Comparison of ENCODE assay signal across 28 mouse cellular contexts in the genomic region with DNA sequence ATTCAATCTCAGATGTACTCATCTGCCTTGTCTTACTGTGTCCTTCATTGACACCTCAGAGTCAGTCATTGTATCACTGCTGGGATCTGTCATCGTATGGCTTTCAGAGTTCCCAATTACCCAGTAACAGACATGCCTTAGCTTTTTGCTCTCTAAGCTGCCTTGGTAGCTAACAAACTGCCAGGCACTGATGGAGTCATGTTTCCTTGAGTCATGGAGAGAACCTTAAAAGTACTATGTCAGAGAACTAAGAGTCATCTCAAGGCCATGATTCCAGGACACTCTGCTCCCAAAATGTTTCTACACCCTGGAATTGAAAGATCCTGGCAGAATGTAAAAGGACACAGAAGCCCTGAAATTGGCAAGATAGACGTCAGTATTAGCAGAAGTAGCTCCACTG. TPM values are rescaled to one million over a fixed set of nuclear protein-coding genes. Genes with fewer than 3 reads are reported as not detected.
DNase-seq lines count a peak whose midpoint lies in the region; ATAC-seq lines count a peak whose summit lies in the region.
"Had no signal": no experiment of that assay in that cellular context is flagged by ENCODE, and none has a peak within 500 bp of the region (broad histone marks: within the 10 kb centered on the region; RNA-seq: fewer than 3 reads in every experiment).

No protein-coding gene starts in this region.

- H3K4me1 ChIP-seq in forebrain, embryonic 14.5 days (ENCODE audit: control insufficient read depth, insufficient read depth, low read length), result no peaks in the 10 kb centered on the region
- H3K4me1 ChIP-seq: embryonic facial prominence, embryonic 13.5 days; embryonic facial prominence, embryonic 15.5 days; forebrain, embryonic 10.5 days; forebrain, embryonic 12.5 days; forebrain, embryonic 15.5 days had no signal

- H3K27ac ChIP-seq in forebrain, embryonic 14.5 days (ENCODE audit: low read depth, low read length), result no peak overlapping the region
- H3K27ac ChIP-seq: embryonic facial prominence, embryonic 13.5 days; embryonic facial prominence, embryonic 15.5 days; forebrain, embryonic 10.5 days; forebrain, embryonic 12.5 days; forebrain, embryonic 15.5 days had no signal

- 77% methylated on average over 2 of the region's 2 CpGs for WGBS in forebrain, embryonic 14.5 days

- ATAC-seq in forebrain, embryonic 14.5 days, result no peak
- ATAC-seq: activated CD4-positive, CD25-positive, alpha-beta regulatory T cell, adult 4 months; CD4-positive, CD25-positive, alpha-beta regulatory T cell, adult 4 months; forebrain, embryonic 15.5 days; forebrain, postnatal 0 days; Patski had no signal

- no peaks in the 10 kb centered on the region for H3K9me3 ChIP-seq in forebrain, embryonic 14.5 days (replicated peaks; ENCODE audit: control insufficient read depth, low read length)
- H3K9me3 ChIP-seq: embryonic facial prominence, embryonic 13.5 days; embryonic facial prominence, embryonic 15.5 days; forebrain, embryonic 10.5 days; forebrain, embryonic 12.5 days; forebrain, embryonic 15.5 days; G1E had no signal

- no peaks in the 10 kb centered on the region for H3K36me3 ChIP-seq in forebrain, embryonic 14.5 days (ENCODE audit: control insufficient read depth, insufficient read depth, low read length)
- H3K36me3 ChIP-seq: embryonic facial prominence, embryonic 13.5 days; embryonic facial prominence, embryonic 15.5 days; forebrain, embryonic 10.5 days; forebrain, embryonic 12.5 days; forebrain, embryonic 15.5 days; G1E had no signal

- no peak overlapping the region for H3K4me3 ChIP-seq in forebrain, embryonic 14.5 days (ENCODE audit: low read depth, low read length)
- H3K4me3 ChIP-seq: embryonic facial prominence, embryonic 13.5 days; embryonic facial prominence, embryonic 15.5 days; erythroblast, embryonic 14.5 days; forebrain, embryonic 10.5 days; forebrain, embryonic 12.5 days; forebrain, embryonic 15.5 days had no signal

- peak; percentile 63 to 74 for DNase-seq in adrenal gland, adult (ENCODE audit: inconsistent age in 2 of 2, low spot score in 1 of 2)
- DNase-seq in adrenal gland, adult 18-20 months (ENCODE audit: low spot score in 2 of 2), result no peak
- peak; percentile 16 for DNase-seq in adrenal gland, adult 8-10 months
- DNase-seq in adrenal gland, postnatal 10 days, result no peak
- DNase-seq in adrenal gland, postnatal 14 days, result peak; percentile 37
- peak; percentile 34 to 61 for DNase-seq in adrenal gland, postnatal 36 days
- DNase-seq in forebrain, embryonic 14.5 days (ENCODE audit: low spot score), result no peak
- DNase-seq: B cell, adult 2 months; cerebellum, adult 11 months; cerebellum, adult 18-20 months; cerebellum, adult 8-10 months; cerebellum, adult 9-11 months; cerebellum, postnatal 14 days; cerebellum, postnatal 36 days; embryo, embryonic 11 days; forebrain, postnatal 0 days had no signal

- H3K4me2 ChIP-seq in forebrain, embryonic 14.5 days (ENCODE audit: low read length), result no peak overlapping the region
- H3K4me2 ChIP-seq: embryonic facial prominence, embryonic 13.5 days; embryonic facial prominence, embryonic 15.5 days; forebrain, embryonic 12.5 days; forebrain, embryonic 15.5 days had no signal

- no peaks in the 10 kb centered on the region for H3K27me3 ChIP-seq in forebrain, embryonic 14.5 days (replicated peaks; ENCODE audit: control insufficient read depth, insufficient read depth, low read length)
- H3K27me3 ChIP-seq: CH12.LX; embryonic facial prominence, embryonic 13.5 days; embryonic facial prominence, embryonic 15.5 days; forebrain, embryonic 12.5 days; forebrain, embryonic 15.5 days had no signal

- H3K9ac ChIP-seq in forebrain, embryonic 14.5 days (ENCODE audit: low read length), result no peak overlapping the region
- H3K9ac ChIP-seq: embryonic facial prominence, embryonic 13.5 days; embryonic facial prominence, embryonic 15.5 days; forebrain, embryonic 12.5 days; forebrain, embryonic 15.5 days; forebrain, postnatal 0 days had no signal

RNA-seq across cellular contexts. Expression of gene Ppp1r17, which starts 37.5 kb away (rescaled TPM):
- total RNA-seq in adrenal gland, adult 18-20 months (2021), result 1 to 10 TPM; 3.5 to 3.8 TPM
- total RNA-seq in adrenal gland, adult 8-10 months (2022), result 10 to 100 TPM in 2 of 4 experiments, 1 to 10 TPM in 2; 3.2 to 12.6 (median 8.5) TPM
- total RNA-seq in adrenal gland, postnatal 10 days (2021), result 1 to 10 TPM; 2.9 to 3.6 TPM
- 3.3 and 4.2 TPM in 2 replicates for total RNA-seq in adrenal gland, postnatal 14 days (2021)
- 1 to 10 TPM; 2.3 to 3.1 TPM for total RNA-seq in adrenal gland, postnatal 36 days (2021)
- polyA plus RNA-seq in forebrain, embryonic 14.5 days (2014; fragmentation: Nextera tagmentation; extraction: Ambion mirVana), result 3.1 and 3.5 TPM in 2 replicates
- total RNA-seq: CH12.LX; common myeloid progenitor, adult 5-6 weeks; G1E had no signal
- polyA plus RNA-seq: activated CD4-positive, CD25-positive, alpha-beta regulatory T cell, adult 4 months; CD4-positive, CD25-positive, alpha-beta regulatory T cell, adult 4 months; embryonic facial prominence, embryonic 15.5 days; erythroblast, embryonic 14.5 days; G1E; Patski had no signal

Comparison
In these comparisons a context has a peak if more than half of its experiments do, and no peak if none do; other contexts are left out.
1. DNase-seq: peak in adrenal gland, adult (2 of 2), adrenal gland, adult 8-10 months (single experiment), adrenal gland, postnatal 14 days (single experiment) and adrenal gland, postnatal 36 days (2 of 2); none in adrenal gland, adult 18-20 months (0 of 2), adrenal gland, postnatal 10 days (single experiment) and forebrain, embryonic 14.5 days (single experiment).